Mouse (Mus musculus) hindbrain, embryonic 15.5 days (tissue): ENCODE results near the gene Pdzrn4. TPM values are rescaled to one million over a fixed set of nuclear protein-coding genes. Genes with fewer than 3 reads are reported as not detected.

Experiments used
- ATAC-seq: fragments of 200-750 bp; cut with Nextera tagmentation; 2 replicates; pipeline ENCODE4 v1.8.0; 2017; ENCODE audit warnings: low read depth, moderate number of reproducible peaks, moderate TSS enrichment; ENCODE audit not compliant: low FRiP score
- H3K27ac ChIP-seq: fragments of 300-500 bp; sonication (generic); replicated peaks from 2 replicates; pipeline ENCODE4 v1.5.1; 2015; ENCODE audit warnings: mild to moderate bottlenecking, inconsistent platforms
- H3K27me3 ChIP-seq: fragments of 300-500 bp; sonication (generic); 2 replicates; pipeline ENCODE4 v1.6.1; 2015; ENCODE audit warnings: control low read depth, inconsistent platforms
- H3K36me3 ChIP-seq: fragments of 300-500 bp; sonication (generic); 2 replicates; pipeline ENCODE4 v1.6.1; 2015; ENCODE audit warnings: control low read depth, inconsistent platforms
- H3K4me1 ChIP-seq: fragments of 300-500 bp; sonication (generic); replicated peaks from 2 replicates; pipeline ENCODE4 v1.6.1; 2015; ENCODE audit warnings: control low read depth, inconsistent platforms
- H3K4me2 ChIP-seq: fragments of 300-500 bp; sonication (generic); 2 replicates; pipeline ENCODE4 v1.6.1; 2015; ENCODE audit warnings: moderate library complexity, mild to moderate bottlenecking, inconsistent platforms
- H3K4me3 ChIP-seq: fragments of 300-500 bp; sonication (generic); 2 replicates; pipeline ENCODE4 v1.5.1; 2015; ENCODE audit warnings: mild to moderate bottlenecking, inconsistent platforms
- H3K9ac ChIP-seq: fragments of 300-500 bp; sonication (generic); 2 replicates; pipeline ENCODE4 v1.6.1; 2015; ENCODE audit warnings: inconsistent platforms
- H3K9me3 ChIP-seq: fragments of 300-500 bp; sonication (generic); 2 replicates; pipeline ENCODE4 v1.6.1; 2016; ENCODE audit warnings: control low read depth, inconsistent platforms
- WGBS: fragments of 180-500 bp; shearing (Covaris S2); methylation state at CpG from one replicate; pipeline ENCODE4 v1.1.7; 2015; 5-methylcytosine and 5-hydroxymethylcytosine counted together
- polyA plus RNA-seq: library from polyadenylated mRNA; unstranded; fragments of >200 nt; fragmentation: Nextera tagmentation; extraction: Ambion mirVana; gene quantifications from 2 replicates; pipeline ENCODE4 v1.2.1, GENCODE M21; 2015

Pdzrn4 gene
- polyA plus RNA-seq, 1 experiment from 2014 or later: 30.5 TPM

DNA sequence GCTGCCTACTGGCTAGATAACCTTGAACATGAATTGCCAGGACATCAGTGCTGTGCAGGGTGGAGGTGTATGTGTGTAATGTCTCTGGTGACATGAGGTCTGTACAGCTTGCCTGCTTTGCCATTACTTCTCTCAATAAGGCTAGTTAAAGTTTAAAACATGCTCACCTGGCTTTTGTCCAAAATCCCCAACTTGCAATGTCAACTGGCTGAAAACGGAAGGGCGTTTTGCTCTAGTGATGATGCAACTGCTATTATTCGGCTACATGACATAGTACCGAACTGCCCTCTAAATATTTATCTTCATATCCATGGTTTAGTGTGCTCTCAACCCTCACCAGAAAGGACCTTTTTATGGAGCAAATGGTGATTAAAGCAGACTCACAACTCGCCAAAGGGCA, 161.9 kb downstream of the Pdzrn4 start:
- Histone ChIP-seq H3K9ac (no peak overlapping the region), H3K4me1 (no peaks in the 10 kb centered on the region), H3K4me2 (no peak overlapping the region), H3K36me3 (no peaks in the 10 kb centered on the region), H3K9me3 (no peaks in the 10 kb centered on the region), H3K27ac (no peak overlapping the region), H3K27me3 (no peaks in the 10 kb centered on the region), H3K4me3 (no peak overlapping the region)
- 90% methylated on average over 5 of the region's 5 CpGs for WGBS
- ATAC-seq: no peak

DNA sequence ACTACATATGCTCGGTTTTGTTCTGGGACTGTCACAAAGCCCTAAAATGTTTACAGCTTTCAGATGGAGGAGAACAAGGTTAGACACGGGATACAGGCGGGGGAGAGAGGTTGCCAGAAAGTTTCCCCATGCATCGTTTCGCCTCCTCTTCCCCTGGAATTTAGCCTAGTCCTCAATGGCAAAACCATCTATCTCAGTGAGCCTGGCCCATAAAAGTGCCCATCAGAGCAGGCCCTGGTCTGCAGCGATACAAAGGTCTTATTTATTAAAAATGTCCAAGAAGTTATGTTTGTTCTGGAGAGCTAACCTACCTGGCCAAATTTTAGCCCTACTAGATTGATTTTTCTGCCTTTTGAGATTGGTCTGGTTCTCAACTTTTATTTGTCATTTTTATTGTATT, 165.5 kb downstream of the Pdzrn4 start:
- H3K4me2 ChIP-seq: no peak overlapping the region
- H3K27ac ChIP-seq: no peak overlapping the region
- H3K27me3 ChIP-seq: no peaks in the 10 kb centered on the region
- H3K9ac ChIP-seq: no peak overlapping the region
- ATAC-seq: no peak
- H3K9me3 ChIP-seq: no peaks in the 10 kb centered on the region
- H3K4me3 ChIP-seq: no peak overlapping the region
- H3K4me1 ChIP-seq: no peaks in the 10 kb centered on the region
- 86% methylated on average over 6 of the region's 6 CpGs for WGBS
- H3K36me3 ChIP-seq: no peaks in the 10 kb centered on the region

DNA sequence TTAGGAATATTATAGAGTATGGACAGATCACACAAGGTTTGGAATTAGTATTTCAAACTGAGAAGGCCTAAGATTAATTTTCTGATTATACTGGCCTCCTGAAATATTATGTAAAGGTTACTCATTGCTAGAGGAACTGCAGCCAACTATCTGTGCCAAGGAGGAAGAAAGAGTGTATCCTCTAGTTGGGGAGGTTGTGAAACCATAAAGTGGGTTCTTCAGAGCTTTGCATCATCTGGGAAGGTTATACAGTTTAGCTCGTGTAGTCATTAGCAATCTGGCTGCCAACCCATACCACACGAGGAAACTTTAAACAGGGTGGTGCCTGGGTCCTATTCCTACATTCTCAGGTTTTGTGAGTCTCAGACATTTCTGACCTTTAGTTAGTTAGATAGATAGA, 166.9 kb downstream of the Pdzrn4 start:
- Histone ChIP-seq H3K9ac (no peak overlapping the region), H3K27ac (no peak overlapping the region), H3K27me3 (no peaks in the 10 kb centered on the region), H3K4me3 (no peak overlapping the region), H3K4me1 (no peaks in the 10 kb centered on the region), H3K9me3 (no peaks in the 10 kb centered on the region), H3K4me2 (no peak overlapping the region), H3K36me3 (no peaks in the 10 kb centered on the region)
- WGBS: 80% methylated on average over 2 of the region's 2 CpGs
- ATAC-seq: no peak

DNA sequence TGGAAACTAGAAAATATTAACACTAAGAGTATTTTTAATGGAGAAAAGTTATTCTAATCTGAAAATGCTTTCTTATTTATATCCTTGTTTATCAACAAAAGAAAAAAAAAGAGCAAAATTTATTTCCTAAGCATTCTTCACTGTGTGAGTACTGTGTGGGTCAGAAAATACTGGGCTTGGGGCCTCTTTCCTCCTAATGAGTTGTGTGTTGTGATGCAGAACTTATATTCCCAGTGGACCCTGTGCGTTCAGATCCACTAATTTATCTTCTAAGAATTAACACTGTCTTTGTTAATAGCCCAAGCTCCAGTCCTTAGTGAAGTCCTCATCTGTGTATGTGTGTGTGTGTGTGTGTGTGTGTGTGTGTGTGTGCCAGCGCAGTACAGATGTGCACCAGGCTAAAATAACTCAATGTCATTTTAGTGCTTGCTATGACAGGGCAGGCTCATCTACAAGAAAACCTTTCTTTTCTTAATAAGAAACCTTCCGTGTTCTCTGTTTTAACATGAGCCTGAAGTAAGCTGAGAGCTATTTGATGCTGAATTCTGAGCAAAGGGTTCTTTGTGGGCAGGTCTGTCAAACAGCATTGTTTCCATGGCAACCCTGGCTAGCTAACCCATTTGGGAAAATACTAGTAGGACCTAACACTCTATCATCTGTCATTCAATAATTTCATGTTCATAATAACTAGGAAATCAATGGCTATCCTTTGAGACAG, 174.0 kb downstream of the Pdzrn4 start:
- no peak overlapping the region for H3K9ac ChIP-seq
- H3K4me1 ChIP-seq: peaks cover 13% of the 10 kb centered on the region
- 23% methylated on average over 3 of the region's 3 CpGs for WGBS
- peak; percentile 78 for ATAC-seq
- no peak overlapping the region for H3K4me3 ChIP-seq
- H3K27me3 ChIP-seq: no peaks in the 10 kb centered on the region
- H3K4me2 ChIP-seq: 0 out of 2 replicates have a peak overlapping the region, but pooled peaks have one; percentile 6
- no peaks in the 10 kb centered on the region for H3K9me3 ChIP-seq
- H3K27ac ChIP-seq: peak overlapping the region; percentile 73
- no peaks in the 10 kb centered on the region for H3K36me3 ChIP-seq

DNA sequence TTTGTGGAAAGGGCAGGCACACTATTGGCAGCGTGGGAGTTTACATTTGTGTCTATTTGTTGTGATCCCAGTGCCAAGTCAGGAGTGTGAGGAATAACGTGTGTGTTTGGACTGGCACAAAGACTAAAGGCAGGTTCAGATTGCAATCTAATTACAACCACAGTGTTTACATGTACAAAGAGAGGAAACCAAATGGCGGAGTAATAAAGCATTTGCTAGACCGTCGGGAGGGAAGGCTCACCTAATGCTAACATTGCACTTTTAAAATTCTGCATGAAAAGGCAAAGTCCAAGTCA, 174.5 kb downstream of the Pdzrn4 start:
- 36% methylated on average over 5 of the region's 5 CpGs for WGBS

DNA sequence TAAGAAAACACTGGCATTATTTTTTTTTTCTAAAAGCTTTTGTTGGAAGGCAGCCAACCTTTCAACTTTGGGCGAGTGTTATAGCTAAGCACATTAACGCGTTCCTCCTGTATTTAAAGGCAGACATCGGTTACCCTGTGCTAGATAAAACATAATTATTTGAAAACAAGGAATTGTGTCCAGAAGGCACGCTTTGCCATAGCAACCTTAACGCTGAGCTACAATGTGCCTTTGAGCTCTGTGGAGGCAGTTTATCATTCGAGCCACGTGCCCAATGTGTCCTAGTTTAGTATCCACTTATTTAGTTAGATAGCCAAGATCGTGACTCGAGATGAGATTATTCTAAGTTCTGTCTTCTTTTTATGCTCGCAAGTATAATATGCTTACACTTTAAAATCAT, 180.8 kb downstream of the Pdzrn4 start:
- no peak overlapping the region for H3K4me3 ChIP-seq
- H3K9me3 ChIP-seq: no peaks in the 10 kb centered on the region
- no peak overlapping the region for H3K9ac ChIP-seq
- H3K36me3 ChIP-seq: no peaks in the 10 kb centered on the region
- H3K4me2 ChIP-seq: no peak overlapping the region; the same call in 1 of the 2 replicates
- H3K27me3 ChIP-seq: no peaks in the 10 kb centered on the region
- peaks cover 21% of the 10 kb centered on the region for H3K4me1 ChIP-seq
- H3K27ac ChIP-seq: no peak overlapping the region
- ATAC-seq: peak; percentile 45; the same call in 1 of the 2 replicates
- WGBS: 16% methylated on average over 11 of the region's 11 CpGs

More for the DNA sequence above, 174.5 kb downstream of the Pdzrn4 start:
- H3K4me2 ChIP-seq: 0 out of 2 replicates have a peak overlapping the region, but pooled peaks have one; percentile 6
- no peak overlapping the region for H3K4me3 ChIP-seq
- H3K36me3 ChIP-seq: no peaks in the 10 kb centered on the region
- peaks cover 13% of the 10 kb centered on the region for H3K4me1 ChIP-seq
- no peak for ATAC-seq
- H3K27me3 ChIP-seq: no peaks in the 10 kb centered on the region
- peak overlapping the region; percentile 73 for H3K27ac ChIP-seq
- H3K9me3 ChIP-seq: no peaks in the 10 kb centered on the region
- no peak overlapping the region for H3K9ac ChIP-seq

DNA sequence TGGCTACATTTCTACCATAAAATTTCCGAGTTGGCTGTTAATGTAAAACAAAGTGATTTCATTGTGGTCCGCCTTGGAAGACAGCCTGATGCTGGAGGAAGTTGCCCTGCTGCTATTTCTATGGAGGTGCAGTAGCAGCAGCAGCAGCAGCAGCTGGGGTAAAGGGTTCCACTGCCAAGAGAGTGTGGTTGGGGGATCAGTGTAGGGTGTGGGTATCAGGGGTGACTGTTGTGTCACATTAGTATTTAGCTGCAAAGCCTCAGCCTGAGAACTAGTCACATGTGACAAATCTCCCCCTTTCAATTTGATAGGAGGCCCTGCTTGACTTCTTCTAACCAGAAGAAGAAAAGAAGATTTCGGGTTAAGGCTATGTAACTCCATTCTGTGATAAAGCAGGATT, 183.5 kb downstream of the Pdzrn4 start:
- WGBS: 44% methylated on average over 3 of the region's 3 CpGs
- ATAC-seq: no peak
- Histone ChIP-seq H3K36me3 (no peaks in the 10 kb centered on the region), H3K9ac (no peak overlapping the region), H3K4me3 (no peak overlapping the region), H3K9me3 (no peaks in the 10 kb centered on the region), H3K27me3 (no peaks in the 10 kb centered on the region), H3K27ac (no peak overlapping the region; the same call in 1 of the 2 replicates), H3K4me1 (peaks cover 21% of the 10 kb centered on the region), H3K4me2 (no peak overlapping the region)

DNA sequence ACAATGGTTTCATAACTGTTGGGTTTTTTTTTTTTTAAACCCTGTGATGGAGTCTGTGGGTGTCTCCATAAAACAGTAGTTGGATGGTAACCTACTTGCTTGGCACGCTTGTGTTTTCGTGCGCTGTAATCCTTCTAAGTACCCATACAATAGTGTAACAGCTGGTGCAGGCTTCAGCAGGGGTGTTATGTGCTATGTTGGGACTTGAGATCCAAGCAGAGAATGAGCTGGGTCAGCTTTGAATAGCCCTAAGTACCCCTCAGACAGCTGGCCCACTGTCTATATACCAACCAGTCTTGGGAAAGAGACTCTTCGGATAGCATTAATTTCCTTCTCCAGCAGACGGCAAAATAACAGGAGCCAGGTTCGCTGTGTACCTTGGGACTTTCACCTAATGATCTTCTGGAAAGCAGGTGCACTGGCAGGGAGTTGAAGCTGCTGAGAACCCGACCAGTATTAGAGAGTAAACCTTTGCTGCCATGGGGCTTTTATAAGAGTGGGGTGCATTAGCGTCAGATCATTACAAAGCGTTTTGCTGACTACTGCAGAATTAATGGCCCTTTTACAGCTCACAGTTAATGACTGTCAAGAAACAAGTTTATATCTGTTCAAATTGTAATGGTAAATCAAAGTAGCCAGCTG, 184.2 kb downstream of the Pdzrn4 start:
- H3K4me1 ChIP-seq: peaks cover 21% of the 10 kb centered on the region
- 0 out of 2 replicates have a peak overlapping the region, but pooled peaks have one; percentile 14 for H3K4me2 ChIP-seq
- WGBS: 42% methylated on average over 9 of the region's 9 CpGs
- ATAC-seq: peak; percentile 69
- no peaks in the 10 kb centered on the region for H3K9me3 ChIP-seq
- no peaks in the 10 kb centered on the region for H3K36me3 ChIP-seq
- no peak overlapping the region for H3K4me3 ChIP-seq
- peak overlapping the region; percentile 57 for H3K27ac ChIP-seq
- no peaks in the 10 kb centered on the region for H3K27me3 ChIP-seq
- no peak overlapping the region for H3K9ac ChIP-seq

DNA sequence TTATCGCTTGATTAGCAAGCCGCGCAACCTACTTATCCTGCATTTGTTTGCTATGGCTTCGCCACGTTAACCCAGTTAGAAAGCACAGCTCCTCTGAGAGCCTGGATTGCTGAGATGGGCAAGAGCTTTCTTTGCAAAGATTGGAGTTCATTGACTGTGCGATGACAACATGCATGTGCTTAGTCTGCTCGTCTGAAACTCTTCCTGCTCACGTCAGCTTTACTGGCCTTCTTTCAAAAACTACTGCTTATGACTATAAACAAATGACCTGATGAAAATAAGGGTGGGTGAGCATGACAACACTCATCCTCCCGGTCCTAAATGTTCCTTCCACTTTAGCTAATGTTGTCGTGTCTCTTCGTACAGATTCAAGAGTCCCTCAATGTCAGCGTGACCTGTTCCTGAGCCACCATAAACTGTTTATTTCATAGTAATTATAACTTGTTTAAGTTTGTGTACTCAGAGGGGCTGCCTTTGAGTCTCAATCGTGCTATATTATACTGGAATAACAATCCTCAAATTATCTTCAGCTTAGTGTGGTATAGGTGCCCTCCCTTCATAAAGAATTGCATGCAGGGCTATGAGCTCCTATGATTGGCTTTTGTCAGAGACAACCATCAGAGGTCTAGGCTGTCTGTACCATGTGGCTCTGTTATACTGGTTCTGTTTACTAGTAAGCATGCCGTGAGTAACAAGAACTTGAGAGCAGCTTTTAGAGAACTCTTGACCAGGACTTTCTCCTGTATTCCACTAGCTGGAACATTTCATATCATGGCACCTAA, 187.9 kb downstream of the Pdzrn4 start:
- no peak for ATAC-seq
- no peak overlapping the region for H3K4me3 ChIP-seq
- H3K9me3 ChIP-seq: no peaks in the 10 kb centered on the region
- H3K9ac ChIP-seq: no peak overlapping the region
- no peaks in the 10 kb centered on the region for H3K27me3 ChIP-seq
- WGBS: 87% methylated on average over 14 of the region's 14 CpGs
- no peak overlapping the region for H3K4me2 ChIP-seq
- peaks cover 9% of the 10 kb centered on the region for H3K4me1 ChIP-seq
- H3K27ac ChIP-seq: no peak overlapping the region
- no peaks in the 10 kb centered on the region for H3K36me3 ChIP-seq

DNA sequence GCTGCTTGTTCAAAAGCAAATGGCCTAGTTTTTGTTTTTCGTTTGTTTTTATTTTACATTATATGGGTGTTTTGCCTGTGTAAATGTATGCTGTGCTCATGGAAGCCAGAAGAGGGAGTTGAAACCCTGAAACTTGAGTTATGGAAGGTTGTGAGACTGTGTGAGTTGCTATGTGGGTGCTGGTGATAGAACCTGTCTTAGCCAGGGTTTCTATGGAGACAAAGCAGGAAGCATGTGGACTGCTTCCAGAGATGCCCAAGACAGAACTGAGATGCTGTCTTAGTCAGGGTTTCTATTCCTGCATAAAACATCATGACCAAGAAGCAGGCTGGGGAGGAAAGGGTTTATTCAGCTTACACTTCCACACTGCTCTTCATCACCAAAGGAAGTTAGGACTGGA, 190.8 kb downstream of the Pdzrn4 start:
- no peak for ATAC-seq
- WGBS: 94% methylated on average over 1 of the region's 1 CpGs
- no peak overlapping the region for H3K4me2 ChIP-seq

DNA sequence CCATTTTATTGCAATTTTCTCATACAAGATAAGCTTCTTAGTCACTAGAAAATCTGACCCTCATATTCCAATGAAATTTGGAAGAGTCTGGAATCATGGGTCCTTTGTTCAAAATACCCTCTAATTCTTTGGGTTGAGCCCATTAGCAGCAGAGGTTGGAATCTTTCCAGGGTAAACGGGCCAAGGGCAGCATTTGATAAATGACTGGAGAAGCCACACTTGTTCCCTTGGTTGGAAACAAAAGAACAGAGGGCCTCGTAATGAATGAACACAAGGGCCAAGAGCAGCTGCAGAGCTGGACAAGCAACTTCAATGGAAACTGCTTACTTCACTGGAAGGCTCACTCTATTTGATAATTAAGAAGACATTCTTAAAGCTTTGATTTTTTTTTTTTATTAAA, 198.0 kb downstream of the Pdzrn4 start:
- H3K27ac ChIP-seq: no peak overlapping the region

More for the DNA sequence above, 190.8 kb downstream of the Pdzrn4 start:
- H3K9ac ChIP-seq: no peak overlapping the region
- no peaks in the 10 kb centered on the region for H3K9me3 ChIP-seq
- H3K27ac ChIP-seq: no peak overlapping the region
- no peaks in the 10 kb centered on the region for H3K4me1 ChIP-seq
- H3K27me3 ChIP-seq: no peaks in the 10 kb centered on the region
- no peaks in the 10 kb centered on the region for H3K36me3 ChIP-seq
- no peak overlapping the region for H3K4me3 ChIP-seq

More for the DNA sequence above, 198.0 kb downstream of the Pdzrn4 start:
- WGBS: 13% methylated on average over 2 of the region's 2 CpGs
- no peaks in the 10 kb centered on the region for H3K36me3 ChIP-seq
- no peak overlapping the region for H3K4me2 ChIP-seq
- H3K4me1 ChIP-seq: peaks cover 20% of the 10 kb centered on the region
- no peaks in the 10 kb centered on the region; the same call in 1 of the 2 replicates for H3K27me3 ChIP-seq
- ATAC-seq: no peak
- H3K9me3 ChIP-seq: no peaks in the 10 kb centered on the region
- no peak overlapping the region for H3K4me3 ChIP-seq
- H3K9ac ChIP-seq: no peak overlapping the region
